Mouse (Mus musculus) olfactory bulb, adult 2 months (tissue): ENCODE measurements at regions not wholly inside any gene's neighbourhood (a gene's known extent, or its start where the extent isn't known, plus 50 kb on each side); places are given as distances from the start of the nearest gene placed in this dataset.

Experiments
- H3K27ac ChIP-seq: fragments of 200-500 bp; 2 replicates; pipeline ENCODE4 v1.5.1; 2012; ENCODE audit warnings: low read depth, low read length; ENCODE audit not compliant: insufficient read depth
- H3K4me1 ChIP-seq: fragments of 200-500 bp; 2 replicates; pipeline ENCODE4 v1.6.1; 2012; ENCODE audit warnings: low read length; ENCODE audit not compliant: control insufficient read depth, insufficient read depth
- H3K4me3 ChIP-seq: fragments of 200-500 bp; 2 replicates; pipeline ENCODE4 v1.5.1; 2012; ENCODE audit warnings: mild to moderate bottlenecking, low read depth, low read length, moderate library complexity; ENCODE audit not compliant: insufficient read depth
- CTCF ChIP-seq: fragments of 200-500 bp; IDR thresholded peaks from 2 replicates; pipeline ENCODE4 v1.5.1; 2012; ENCODE audit warnings: low read depth, mild to moderate bottlenecking, low read length, moderate library complexity; ENCODE audit not compliant: insufficient read depth
- POLR2A ChIP-seq: fragments of 200-500 bp; IDR thresholded peaks from 2 replicates; pipeline ENCODE4 v1.6.1; 2012; ENCODE audit warnings: mild to moderate bottlenecking, low read depth, low read length, moderate library complexity; ENCODE audit not compliant: insufficient read depth
- WGBS: fragments of 180-500 bp; shearing (Covaris S2); methylation state at CpG from one replicate; pipeline ENCODE4 v1.1.7; 2018; 5-methylcytosine and 5-hydroxymethylcytosine counted together

DNA sequence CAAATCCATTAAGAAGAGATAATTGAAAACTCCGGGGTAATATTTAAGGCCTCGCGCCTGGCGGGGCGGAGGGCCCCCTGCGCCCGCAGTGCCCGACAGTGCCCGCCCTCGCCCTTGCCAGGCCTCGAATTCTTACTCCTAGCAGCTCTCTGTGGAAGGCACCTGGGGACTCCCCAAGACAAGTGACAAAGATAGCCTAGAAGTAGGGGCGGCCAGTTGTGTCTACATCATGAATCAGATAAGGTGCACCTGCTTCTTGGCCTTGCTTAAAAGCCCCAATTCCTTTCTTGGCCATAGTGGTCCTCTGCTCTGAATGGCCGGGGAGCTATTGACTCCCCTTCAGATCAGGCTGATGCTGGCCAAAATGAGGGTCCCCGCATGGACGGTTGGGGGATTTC lies 67.9 kb downstream of the Hoxc4 start:
- TF ChIP-seq CTCF (no peak), POLR2A (no peak)
- peaks cover 13% of the 10 kb centered on the region for H3K4me1 ChIP-seq
- 26% methylated on average over 15 of the region's 15 CpGs for WGBS
- H3K4me3 ChIP-seq: no peak overlapping the region
- no peak overlapping the region for H3K27ac ChIP-seq
